ENCODE assay signal across 8 mouse cellular contexts in genomic region chr2:38643625-38644427, GRCm38 (mm10). TPM values are rescaled to one million over a fixed set of nuclear protein-coding genes. Genes with fewer than 3 reads are reported as not detected.
DNase-seq lines count a peak whose midpoint lies in the region; ATAC-seq lines count a peak whose summit lies in the region.

TSS of gene Psmb7 (minus strand) at chr2:38644087.

- peak; percentile 96 for ATAC-seq in megakaryocyte progenitor cell, adult 5-6 weeks (replicated peaks; ENCODE audit: poor library complexity)

- peak; percentile 97 for DNase-seq in adipocyte (ENCODE audit: low spot score)
- DNase-seq in embryo, embryonic 10 days (ENCODE audit: low spot score) = peak; percentile 97
- DNase-seq in gastrocnemius, postnatal 10 days = peak; percentile 86
- DNase-seq in induced T-regulatory cell, adult 2 months (ENCODE audit: low read depth) = peak; percentile 96
- DNase-seq in left cerebral cortex, adult 9 months (ENCODE audit: low spot score in 2 of 2) = peak; percentile 51 to 87
- peak; percentile 88 for DNase-seq in right cerebral cortex, postnatal 14 days
- DNase-seq in urinary bladder, postnatal 36 days (ENCODE audit: low spot score in 2 of 2) = peak; percentile 75 to 90

RNA-seq across cellular contexts. Expression of gene Psmb7, which starts in this region (rescaled TPM):
- total RNA-seq in gastrocnemius, postnatal 10 days (2021) = 100 to 1,000 TPM; 278 to 306 TPM
- total RNA-seq in megakaryocyte progenitor cell, adult 5-6 weeks (2015) = 251 and 258 TPM in 2 replicates
- 275 and 310 TPM in 2 replicates for total RNA-seq in megakaryocyte progenitor cell, adult 5-6 weeks (2017)

Comparison
In these comparisons a context has a peak if more than half of its experiments do, and no peak if none do; other contexts are left out.
1. Peak in every context shown above with its lines: DNase-seq and ATAC-seq.